Mouse (Mus musculus) forebrain, embryonic 14.5 days (tissue): ENCODE data around the gene Dnal1. TPM values are rescaled to one million over a fixed set of nuclear protein-coding genes. Genes with fewer than 3 reads are reported as not detected.

ENCODE experiments used
- ATAC-seq: fragments of 200-750 bp; cut with Nextera tagmentation; 2 replicates; pipeline ENCODE4 v1.8.0; 2017; ENCODE audit warnings: mild to moderate bottlenecking, moderate library complexity
- DNase-seq: peaks from one replicate; pipeline ENCODE4 v3.0.0-alpha.2; 2015; ENCODE audit warnings: low spot score
- H3K27ac ChIP-seq: fragments of 300-500 bp; sonication (generic); 2 replicates; pipeline ENCODE4 v1.5.1; 2014; ENCODE audit warnings: low read depth, mild to moderate bottlenecking, control low read depth, low read length, moderate library complexity
- H3K27me3 ChIP-seq: fragments of 300-500 bp; sonication (generic); replicated peaks from 2 replicates; pipeline ENCODE4 v1.6.1; 2014; ENCODE audit warnings: low read length, control low read depth, mixed read lengths; ENCODE audit not compliant: control insufficient read depth, insufficient read depth
- H3K36me3 ChIP-seq: fragments of 300-500 bp; sonication (generic); 2 replicates; pipeline ENCODE4 v1.6.1; 2014; ENCODE audit warnings: low read length, control low read depth; ENCODE audit not compliant: control insufficient read depth, insufficient read depth
- H3K4me1 ChIP-seq: fragments of 300-500 bp; sonication (generic); 2 replicates; pipeline ENCODE4 v1.6.1; 2014; ENCODE audit warnings: antibody characterized with exemption, low read length, control low read depth; ENCODE audit not compliant: control insufficient read depth, insufficient read depth
- H3K4me2 ChIP-seq: fragments of 300-500 bp; sonication (generic); 2 replicates; pipeline ENCODE4 v1.6.1; 2014; ENCODE audit warnings: mild to moderate bottlenecking, control low read depth, low read length
- H3K4me3 ChIP-seq: fragments of 300-500 bp; sonication (generic); 2 replicates; pipeline ENCODE4 v1.5.1; 2014; ENCODE audit warnings: low read depth, low read length, control low read depth
- H3K9ac ChIP-seq: fragments of 300-500 bp; sonication (generic); 2 replicates; pipeline ENCODE4 v1.6.1; 2014; ENCODE audit warnings: mild to moderate bottlenecking, low read length, control low read depth, moderate library complexity
- H3K9me3 ChIP-seq: fragments of 300-500 bp; sonication (generic); replicated peaks from 2 replicates; pipeline ENCODE4 v1.6.1; 2016; ENCODE audit warnings: low read length, control low read depth, mixed read lengths; ENCODE audit not compliant: control insufficient read depth
- WGBS: fragments of 180-500 bp; shearing (Covaris S2); extraction: QIAGEN DNeasy Blood & Tissue Kit; methylation state at CpG from one replicate; pipeline ENCODE4 v1.1.7; 2014; 5-methylcytosine and 5-hydroxymethylcytosine counted together
- polyA plus RNA-seq: library from polyadenylated mRNA; unstranded; fragments of >200 nt; fragmentation: Nextera tagmentation; extraction: Ambion mirVana; gene quantifications from 2 replicates; pipeline ENCODE4 v1.2.1, GENCODE M21; 2014

Dnal1 gene
- polyA plus RNA-seq, 1 experiment from 2014 or later = 6.6 TPM

- Histone ChIP-seq H3K36me3 (no peaks in the 10 kb centered on the region), H3K4me3 (no peak overlapping the region), H3K4me2 (no peak overlapping the region), H3K27ac (no peak overlapping the region), H3K9ac (no peak overlapping the region), H3K9me3 (no peaks in the 10 kb centered on the region), H3K27me3 (no peaks in the 10 kb centered on the region), H3K4me1 (peaks cover 1% of the 10 kb centered on the region)
- ATAC-seq = no peak
- no peak for DNase-seq
- 69% methylated on average over 1 of the region's 1 CpGs for WGBS
Observed at GRCm38 (mm10) chr12:84109924-84110323, 4.2 kb upstream of the Dnal1 start.

GRCm38 (mm10) chr12:84110814-84111213 lies 3.4 kb upstream of the Dnal1 start:
- Histone ChIP-seq H3K4me2 (no peak overlapping the region), H3K4me1 (peaks cover 6% of the 10 kb centered on the region), H3K27ac (no peak overlapping the region), H3K27me3 (no peaks in the 10 kb centered on the region), H3K36me3 (no peaks in the 10 kb centered on the region), H3K9me3 (no peaks in the 10 kb centered on the region), H3K4me3 (no peak overlapping the region), H3K9ac (no peak overlapping the region)
- DNase-seq (no peak), ATAC-seq (no peak)
- 96% methylated on average over 4 of the region's 4 CpGs for WGBS

GRCm38 (mm10) chr12:84113676-84114075 lies 490 bp upstream of the Dnal1 start:
- no peaks in the 10 kb centered on the region for H3K9me3 ChIP-seq
- no peak overlapping the region for H3K9ac ChIP-seq
- 49% methylated on average over 6 of the region's 6 CpGs for WGBS

GRCm38 (mm10) chr12:84119584-84119983 lies 5.4 kb downstream of the Dnal1 start:
- ATAC-seq = no peak
- no peak overlapping the region for H3K27ac ChIP-seq

More at GRCm38 (mm10) chr12:84113676-84114075, 490 bp upstream of the Dnal1 start:
- DNase-seq (no peak), ATAC-seq (peak; percentile 10; the same call in 1 of the 2 replicates)
- Histone ChIP-seq H3K36me3 (no peaks in the 10 kb centered on the region), H3K4me3 (peak overlapping the region; percentile 55), H3K27ac (no peak overlapping the region), H3K4me2 (peak overlapping the region; percentile 66), H3K27me3 (no peaks in the 10 kb centered on the region), H3K4me1 (peaks cover 6% of the 10 kb centered on the region)

GRCm38 (mm10) chr12:84125892-84126291 lies 11.7 kb downstream of the Dnal1 start:
- DNase-seq (no peak), ATAC-seq (no peak)
- WGBS = 88% methylated on average over 12 of the region's 12 CpGs
- Histone ChIP-seq H3K27me3 (no peaks in the 10 kb centered on the region), H3K4me3 (no peak overlapping the region), H3K27ac (no peak overlapping the region), H3K9ac (no peak overlapping the region), H3K4me1 (no peaks in the 10 kb centered on the region), H3K9me3 (no peaks in the 10 kb centered on the region), H3K36me3 (peaks cover 16% of the 10 kb centered on the region; the same call in 1 of the 2 replicates), H3K4me2 (no peak overlapping the region)

More at GRCm38 (mm10) chr12:84119584-84119983, 5.4 kb downstream of the Dnal1 start:
- DNase-seq = no peak
- no peaks in the 10 kb centered on the region for H3K36me3 ChIP-seq
- 98% methylated on average over 5 of the region's 5 CpGs for WGBS
- H3K9ac ChIP-seq = no peak overlapping the region
- H3K27me3 ChIP-seq = no peaks in the 10 kb centered on the region
- H3K4me3 ChIP-seq = no peak overlapping the region
- H3K4me1 ChIP-seq = peaks cover 6% of the 10 kb centered on the region
- no peak overlapping the region for H3K4me2 ChIP-seq
- H3K9me3 ChIP-seq = no peaks in the 10 kb centered on the region

GRCm38 (mm10) chr12:84126899-84127298 lies 12.7 kb downstream of the Dnal1 start:
- Histone ChIP-seq H3K9me3 (no peaks in the 10 kb centered on the region), H3K9ac (no peak overlapping the region), H3K36me3 (peaks cover 22% of the 10 kb centered on the region; the same call in 1 of the 2 replicates), H3K4me2 (no peak overlapping the region), H3K4me1 (no peaks in the 10 kb centered on the region), H3K27me3 (no peaks in the 10 kb centered on the region), H3K27ac (no peak overlapping the region), H3K4me3 (no peak overlapping the region)
- ATAC-seq (no peak), DNase-seq (no peak)
- 88% methylated on average over 2 of the region's 2 CpGs for WGBS

- DNase-seq = no peak
- H3K4me1 ChIP-seq = no peaks in the 10 kb centered on the region
- H3K4me3 ChIP-seq = no peak overlapping the region
- H3K4me2 ChIP-seq = no peak overlapping the region
- peaks cover 25% of the 10 kb centered on the region; the same call in 1 of the 2 replicates for H3K36me3 ChIP-seq
- H3K9me3 ChIP-seq = no peaks in the 10 kb centered on the region
- ATAC-seq = no peak
- H3K9ac ChIP-seq = no peak overlapping the region
- no peak overlapping the region for H3K27ac ChIP-seq
- 90% methylated on average over 6 of the region's 6 CpGs for WGBS
- no peaks in the 10 kb centered on the region for H3K27me3 ChIP-seq
Observed at GRCm38 (mm10) chr12:84128576-84128975, 14.4 kb downstream of the Dnal1 start.

GRCm38 (mm10) chr12:84129931-84130330 lies 15.8 kb downstream of the Dnal1 start:
- WGBS = 94% methylated on average over 8 of the region's 8 CpGs
- H3K4me2 ChIP-seq = no peak overlapping the region
- no peaks in the 10 kb centered on the region for H3K27me3 ChIP-seq
- no peak for ATAC-seq
- DNase-seq = no peak
- peaks cover 25% of the 10 kb centered on the region; the same call in 1 of the 2 replicates for H3K36me3 ChIP-seq
- no peaks in the 10 kb centered on the region for H3K4me1 ChIP-seq
- no peaks in the 10 kb centered on the region for H3K9me3 ChIP-seq
- no peak overlapping the region for H3K4me3 ChIP-seq
- H3K27ac ChIP-seq = no peak overlapping the region
- no peak overlapping the region for H3K9ac ChIP-seq

- no peak overlapping the region for H3K27ac ChIP-seq
- peak; percentile 36 for DNase-seq
- H3K4me2 ChIP-seq = no peak overlapping the region
- 57% methylated on average over 3 of the region's 3 CpGs for WGBS
- H3K9ac ChIP-seq = no peak overlapping the region
- peaks cover 31% of the 10 kb centered on the region for H3K36me3 ChIP-seq
- H3K4me3 ChIP-seq = no peak overlapping the region
- H3K4me1 ChIP-seq = no peaks in the 10 kb centered on the region
- no peak for ATAC-seq
- no peaks in the 10 kb centered on the region for H3K9me3 ChIP-seq
- no peaks in the 10 kb centered on the region for H3K27me3 ChIP-seq
Observed at GRCm38 (mm10) chr12:84132265-84132664, 18.1 kb downstream of the Dnal1 start.
